Mouse (Mus musculus): ENCODE measurements around the gene Fabp1. TPM values are rescaled to one million over a fixed set of nuclear protein-coding genes. Genes with fewer than 3 reads are reported as not detected.
A peak's percentile ranks its signal among the peaks of the same experiment; 100 is the strongest.

Fabp1 gene
- 14,893 and 15,612 TPM in 2 replicates for polyA plus RNA-seq (2015; fragmentation: Nextera tagmentation; extraction: Ambion mirVana)

DNA sequence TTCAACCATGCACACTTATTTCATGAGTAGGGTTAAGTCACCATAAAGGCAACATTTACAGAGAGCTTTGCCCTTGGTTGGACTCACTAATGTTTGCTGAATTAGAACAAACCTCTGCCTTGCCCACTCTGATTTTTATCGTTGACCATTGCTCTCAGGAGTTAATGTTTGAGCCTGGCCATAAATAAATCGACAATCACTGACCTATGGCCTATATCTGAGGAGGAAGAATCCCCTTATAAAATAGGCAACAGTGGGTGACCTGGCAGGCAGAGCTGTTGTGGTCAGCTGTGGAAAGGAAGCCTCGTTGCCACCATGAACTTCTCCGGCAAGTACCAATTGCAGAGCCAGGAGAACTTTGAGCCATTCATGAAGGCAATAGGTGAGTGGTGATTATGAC, at the start of gene Fabp1:
Gene Fabp1 (plus strand): TSS at position 216 of the 400 bp plus-strand sequence.
- Histone ChIP-seq H3K9ac (ENCODE audit: low read depth, low read length) (peak within 1 kb of the TSS; percentile 37; the same call in 1 of the 2 replicates), H3K4me2 (replicated peaks; ENCODE audit: low read depth) (peak within 1 kb of the TSS; percentile 58), H3K27me3 (replicated peaks; ENCODE audit: control insufficient read depth, insufficient read depth, low read length) (no peaks in the 10 kb centered on the region), H3K27ac (ENCODE audit: low read depth, low read length) (peak within 1 kb of the TSS; percentile 74), H3K4me1 (replicated peaks; ENCODE audit: control insufficient read depth, insufficient read depth, low read length) (no peaks in the 10 kb centered on the region), H3K4me3 (ENCODE audit: low read depth, low read length) (peak within 1 kb of the TSS; percentile 33), H3K9me3 (ENCODE audit: control insufficient read depth) (no peaks in the 10 kb centered on the region), H3K36me3 (ENCODE audit: control insufficient read depth, insufficient read depth) (no peaks in the 10 kb centered on the region)
- WGBS, result 38% methylated on average over 4 of the region's 4 CpGs
- TF ChIP-seq CTCF (IDR thresholded peaks at IDR 0.05; ENCODE audit: low read depth), result no peak
- peak; percentile 63 for ATAC-seq

- Histone ChIP-seq H3K4me2 (replicated peaks; ENCODE audit: low read depth) (no peak overlapping the region), H3K27me3 (replicated peaks; ENCODE audit: control insufficient read depth, insufficient read depth, low read length) (no peaks in the 10 kb centered on the region), H3K36me3 (ENCODE audit: control insufficient read depth, insufficient read depth) (no peaks in the 10 kb centered on the region), H3K9ac (ENCODE audit: low read depth, low read length) (no peak overlapping the region), H3K9me3 (ENCODE audit: control insufficient read depth) (no peaks in the 10 kb centered on the region), H3K4me1 (replicated peaks; ENCODE audit: control insufficient read depth, insufficient read depth, low read length) (peaks cover 5% of the 10 kb centered on the region), H3K27ac (ENCODE audit: low read depth, low read length) (no peak overlapping the region), H3K4me3 (ENCODE audit: low read depth, low read length) (no peak overlapping the region)
- WGBS, result 76% methylated on average over 10 of the region's 10 CpGs
- TF ChIP-seq CTCF (IDR thresholded peaks at IDR 0.05; ENCODE audit: low read depth), result no peak
- no peak for ATAC-seq
These were observed 48.5 kb upstream of the Fabp1 start for GRCm38 (mm10) chr6:71151098-71151497.

DNA sequence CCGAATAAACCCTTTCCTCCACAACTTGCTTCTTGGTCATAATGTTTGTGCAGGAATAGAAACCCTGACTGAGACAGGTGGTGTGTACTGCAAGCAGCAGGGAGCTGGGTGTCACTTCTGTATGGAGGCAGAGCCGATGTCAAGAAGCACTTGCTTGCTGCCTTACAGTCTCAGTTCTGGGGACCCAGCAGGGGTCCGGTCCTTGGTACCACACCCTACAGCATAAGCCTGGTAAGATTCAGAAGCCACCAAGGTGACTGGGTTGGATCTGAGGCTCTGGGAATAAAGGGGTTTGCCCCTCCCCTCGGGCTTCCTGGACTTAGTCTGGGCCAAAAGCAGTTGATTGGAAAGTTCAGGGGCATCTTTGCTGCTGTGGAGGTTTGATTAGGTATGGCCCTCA, 46.1 kb upstream of the Fabp1 start:
- Histone ChIP-seq H3K9me3 (ENCODE audit: control insufficient read depth) (no peaks in the 10 kb centered on the region), H3K4me1 (replicated peaks; ENCODE audit: control insufficient read depth, insufficient read depth, low read length) (peaks cover 5% of the 10 kb centered on the region), H3K9ac (ENCODE audit: low read depth, low read length) (no peak overlapping the region), H3K27me3 (replicated peaks; ENCODE audit: control insufficient read depth, insufficient read depth, low read length) (no peaks in the 10 kb centered on the region), H3K4me3 (ENCODE audit: low read depth, low read length) (no peak overlapping the region), H3K4me2 (replicated peaks; ENCODE audit: low read depth) (no peak overlapping the region), H3K27ac (ENCODE audit: low read depth, low read length) (no peak overlapping the region), H3K36me3 (ENCODE audit: control insufficient read depth, insufficient read depth) (no peaks in the 10 kb centered on the region)
- WGBS, result 80% methylated on average over 4 of the region's 4 CpGs
- no peak for TF ChIP-seq CTCF (IDR thresholded peaks at IDR 0.05; ENCODE audit: low read depth)
- ATAC-seq, result no peak

GRCm38 (mm10) chr6:71154861-71155260, 44.8 kb upstream of the Fabp1 start:
- peaks cover 5% of the 10 kb centered on the region for H3K4me1 ChIP-seq (replicated peaks; ENCODE audit: control insufficient read depth, insufficient read depth, low read length)
- ATAC-seq, result no peak
- H3K4me3 ChIP-seq (ENCODE audit: low read depth, low read length), result no peak overlapping the region
- H3K4me2 ChIP-seq (replicated peaks; ENCODE audit: low read depth), result no peak overlapping the region
- no peaks in the 10 kb centered on the region for H3K9me3 ChIP-seq (ENCODE audit: control insufficient read depth)
- no peak for TF ChIP-seq CTCF (IDR thresholded peaks at IDR 0.05; ENCODE audit: low read depth)
- 88% methylated on average over 6 of the region's 6 CpGs for WGBS
- no peak overlapping the region for H3K9ac ChIP-seq (ENCODE audit: low read depth, low read length)
- no peaks in the 10 kb centered on the region for H3K27me3 ChIP-seq (replicated peaks; ENCODE audit: control insufficient read depth, insufficient read depth, low read length)
- no peaks in the 10 kb centered on the region for H3K36me3 ChIP-seq (ENCODE audit: control insufficient read depth, insufficient read depth)
- no peak overlapping the region for H3K27ac ChIP-seq (ENCODE audit: low read depth, low read length)

DNA sequence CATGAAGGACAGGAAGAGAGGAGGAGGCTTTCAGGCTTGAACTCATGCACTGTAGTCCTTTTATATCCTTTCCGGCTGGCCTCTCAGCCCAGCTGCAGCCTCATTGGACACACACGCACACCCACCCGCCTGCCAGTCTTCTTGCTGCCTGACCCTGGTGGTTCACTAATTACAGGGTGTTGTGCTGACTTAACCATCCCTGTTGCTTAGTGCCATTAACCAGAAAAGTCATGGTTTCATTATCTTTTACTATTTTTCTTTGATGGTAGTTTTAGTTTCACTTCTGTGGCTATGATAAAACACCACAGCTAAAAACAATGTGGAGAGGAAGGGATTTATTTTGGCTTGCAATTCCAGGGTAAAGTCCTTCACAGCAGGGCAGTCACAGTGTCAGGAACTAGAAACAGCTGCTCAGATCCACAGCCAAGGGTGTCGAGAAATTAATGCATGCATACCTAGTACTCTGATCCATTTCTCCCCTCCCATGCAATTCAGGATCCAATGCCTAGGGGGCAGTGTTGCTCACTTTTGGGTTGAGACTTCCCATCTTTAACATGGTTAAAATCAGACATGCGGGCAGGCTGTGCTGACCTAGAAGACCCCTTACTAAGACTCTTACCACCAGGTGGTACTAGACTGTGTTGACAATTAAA, 42.8 kb upstream of the Fabp1 start:
- ATAC-seq, result peak; percentile 79
- Histone ChIP-seq H3K4me2 (replicated peaks; ENCODE audit: low read depth) (0 out of 2 replicates have a peak overlapping the region, but pooled peaks have one; percentile 10), H3K27ac (ENCODE audit: low read depth, low read length) (peak overlapping the region; percentile 3; the same call in 1 of the 2 replicates), H3K36me3 (ENCODE audit: control insufficient read depth, insufficient read depth) (no peaks in the 10 kb centered on the region), H3K9ac (ENCODE audit: low read depth, low read length) (no peak overlapping the region), H3K9me3 (ENCODE audit: control insufficient read depth) (no peaks in the 10 kb centered on the region), H3K4me3 (ENCODE audit: low read depth, low read length) (no peak overlapping the region), H3K4me1 (replicated peaks; ENCODE audit: control insufficient read depth, insufficient read depth, low read length) (peaks cover 8% of the 10 kb centered on the region), H3K27me3 (replicated peaks; ENCODE audit: control insufficient read depth, insufficient read depth, low read length) (no peaks in the 10 kb centered on the region)
- 53% methylated on average over 5 of the region's 5 CpGs for WGBS
- TF ChIP-seq CTCF (IDR thresholded peaks at IDR 0.05; ENCODE audit: low read depth), result peak; percentile 79

DNA sequence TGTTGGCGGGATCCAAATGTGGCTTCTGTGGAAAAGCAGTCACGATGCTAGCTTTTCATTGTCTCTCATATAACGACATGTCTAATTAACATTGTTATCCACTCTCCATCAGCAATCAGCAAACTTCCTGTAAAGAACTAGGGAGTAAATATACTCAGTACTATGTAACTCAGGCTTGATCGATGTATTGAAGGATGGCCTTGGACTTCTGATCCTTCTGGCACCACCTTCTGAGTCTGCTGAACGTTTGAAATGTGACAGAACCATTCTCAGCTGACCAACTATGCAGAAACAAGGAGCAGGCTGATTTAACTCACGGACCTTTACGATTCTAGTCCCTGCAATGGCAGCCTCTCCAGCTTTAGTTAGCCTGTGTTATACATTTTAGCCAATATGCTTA, 38.3 kb upstream of the Fabp1 start:
- WGBS, result 46% methylated on average over 7 of the region's 7 CpGs
- H3K4me2 ChIP-seq (replicated peaks; ENCODE audit: low read depth), result no peak overlapping the region
- ATAC-seq, result no peak
- H3K9ac ChIP-seq (ENCODE audit: low read depth, low read length), result no peak overlapping the region
- H3K9me3 ChIP-seq (ENCODE audit: control insufficient read depth), result no peaks in the 10 kb centered on the region
- no peaks in the 10 kb centered on the region for H3K27me3 ChIP-seq (replicated peaks; ENCODE audit: control insufficient read depth, insufficient read depth, low read length)
- H3K4me1 ChIP-seq (replicated peaks; ENCODE audit: control insufficient read depth, insufficient read depth, low read length), result 0 out of 2 replicates have a peak, but pooled peaks cover 3% of the 10 kb centered on the region
- no peaks in the 10 kb centered on the region for H3K36me3 ChIP-seq (ENCODE audit: control insufficient read depth, insufficient read depth)
- H3K4me3 ChIP-seq (ENCODE audit: low read depth, low read length), result no peak overlapping the region
- TF ChIP-seq CTCF (IDR thresholded peaks at IDR 0.05; ENCODE audit: low read depth), result no peak
- H3K27ac ChIP-seq (ENCODE audit: low read depth, low read length), result peak overlapping the region; percentile 24; the same call in 1 of the 2 replicates

Data from intestine, postnatal 0 days (tissue).